Mouse (Mus musculus) kidney, embryonic 16.5 days (tissue): Measurements from ENCODE around the gene Olfr1406. TPM values are rescaled to one million over a fixed set of nuclear protein-coding genes. Genes with fewer than 3 reads are reported as not detected.

Experiments
- polyA plus RNA-seq: library from polyadenylated mRNA; unstranded; fragments of >200 nt; fragmentation: Nextera tagmentation; extraction: Ambion mirVana; gene quantifications from 2 replicates; pipeline ENCODE4 v1.2.1, GENCODE M21; 2015

The Olfr1406 gene
- polyA plus RNA-seq, 1 experiment from 2014 or later = not detected

Other genes with a start within 250 kb of the Olfr1406 start
- not detected in 2 replicates for gene Olfr16, start 240.2 kb downstream of the Olfr1406 start, polyA plus RNA-seq
- gene Olfr1408, start 53.3 kb downstream of the Olfr1406 start, polyA plus RNA-seq = not detected in 2 replicates
- not detected in 2 replicates for gene Olfr218, start 7.2 kb upstream of the Olfr1406 start, polyA plus RNA-seq
- not detected in 2 replicates for gene Olfr1404, start 21.8 kb upstream of the Olfr1406 start, polyA plus RNA-seq
- not detected in 2 replicates for gene Fcer1a, start 36.6 kb upstream of the Olfr1406 start, polyA plus RNA-seq
- gene Olfr418, start 75.4 kb upstream of the Olfr1406 start, polyA plus RNA-seq = not detected in 2 replicates
- not detected in 2 replicates for gene Mptx2, start 87.1 kb upstream of the Olfr1406 start, polyA plus RNA-seq
- gene Ackr1, start 143.1 kb upstream of the Olfr1406 start, polyA plus RNA-seq = 0.45 and 0.75 TPM in 2 replicates
- gene Aim2, start 160.2 kb upstream of the Olfr1406 start, polyA plus RNA-seq = 2.3 and 3.5 TPM in 2 replicates
- 1.1 and 1.4 TPM in 2 replicates for gene Cadm3, start 177.1 kb upstream of the Olfr1406 start, polyA plus RNA-seq